Mouse (Mus musculus) liver, embryonic 15.5 days (tissue): ENCODE measurements at regions not wholly inside any gene's neighbourhood (a gene's known extent, or its start where the extent isn't known, plus 50 kb on each side); places are given as distances from the start of the nearest gene placed in this dataset.

Experiments used
- ATAC-seq: fragments of 200-750 bp; cut with Nextera tagmentation; 2 replicates; pipeline ENCODE4 v1.8.0; 2017; ENCODE audit warnings: moderate number of reproducible peaks, mild to moderate bottlenecking, moderate library complexity; ENCODE audit not compliant: insufficient read depth
- H3K27ac ChIP-seq: fragments of 300-500 bp; sonication (generic); replicated peaks from 2 replicates; pipeline ENCODE4 v1.5.1; 2015; ENCODE audit warnings: mild to moderate bottlenecking, inconsistent platforms
- H3K27me3 ChIP-seq: fragments of 300-500 bp; sonication (generic); 2 replicates; pipeline ENCODE4 v1.6.1; 2015; ENCODE audit warnings: mild to moderate bottlenecking, inconsistent platforms
- H3K36me3 ChIP-seq: fragments of 300-500 bp; sonication (generic); replicated peaks from 2 replicates; pipeline ENCODE4 v1.6.1; 2015; ENCODE audit warnings: moderate library complexity, mild to moderate bottlenecking, inconsistent platforms
- H3K4me1 ChIP-seq: fragments of 300-500 bp; sonication (generic); replicated peaks from 2 replicates; pipeline ENCODE4 v1.6.1; 2015; ENCODE audit warnings: inconsistent platforms
- H3K4me2 ChIP-seq: fragments of 300-500 bp; sonication (generic); 2 replicates; pipeline ENCODE4 v1.6.1; 2015; ENCODE audit warnings: moderate library complexity, mild to moderate bottlenecking, inconsistent platforms
- H3K4me3 ChIP-seq: fragments of 300-500 bp; sonication (generic); replicated peaks from 2 replicates; pipeline ENCODE4 v1.5.1; 2015; ENCODE audit warnings: mild to moderate bottlenecking, inconsistent platforms
- H3K9ac ChIP-seq: fragments of 300-500 bp; sonication (generic); 2 replicates; pipeline ENCODE4 v1.6.1; 2015; ENCODE audit warnings: moderate library complexity, mild to moderate bottlenecking, inconsistent platforms
- H3K9me3 ChIP-seq: fragments of 300-500 bp; sonication (generic); replicated peaks from 2 replicates; pipeline ENCODE4 v1.6.1; 2016; ENCODE audit warnings: inconsistent platforms
- WGBS: fragments of 180-500 bp; shearing (Covaris S2); methylation state at CpG from one replicate; pipeline ENCODE4 v1.1.7; 2015; ENCODE audit warnings: mixed read lengths; ENCODE audit not compliant: insufficient replicate concordance; 5-methylcytosine and 5-hydroxymethylcytosine counted together

GRCm38 (mm10) chr3:63638572-63638971, 154.9 kb upstream of the Gm34302 start:
- Histone ChIP-seq H3K4me1 (no peaks in the 10 kb centered on the region), H3K9me3 (no peaks in the 10 kb centered on the region), H3K36me3 (no peaks in the 10 kb centered on the region), H3K27me3 (no peaks in the 10 kb centered on the region), H3K9ac (no peak overlapping the region), H3K4me3 (no peak overlapping the region), H3K27ac (no peak overlapping the region), H3K4me2 (no peak overlapping the region)
- 30% methylated on average over 2 of the region's 2 CpGs for WGBS
- ATAC-seq: no peak

- Histone ChIP-seq H3K36me3 (no peaks in the 10 kb centered on the region), H3K4me3 (no peak overlapping the region), H3K27me3 (no peaks in the 10 kb centered on the region), H3K4me2 (no peak overlapping the region), H3K9ac (no peak overlapping the region), H3K4me1 (no peaks in the 10 kb centered on the region), H3K27ac (no peak overlapping the region), H3K9me3 (no peaks in the 10 kb centered on the region)
- 64% methylated on average over 5 of the region's 5 CpGs for WGBS
- ATAC-seq: no peak
Measured at GRCm38 (mm10) chr3:63637913-63638312, 154.2 kb upstream of the Gm34302 start.

- Histone ChIP-seq H3K4me3 (no peak overlapping the region), H3K27ac (no peak overlapping the region), H3K27me3 (no peaks in the 10 kb centered on the region), H3K9ac (no peak overlapping the region), H3K4me2 (no peak overlapping the region), H3K4me1 (no peaks in the 10 kb centered on the region), H3K36me3 (no peaks in the 10 kb centered on the region), H3K9me3 (no peaks in the 10 kb centered on the region)
- ATAC-seq: no peak
- WGBS: 51% methylated on average over 5 of the region's 5 CpGs
Measured at GRCm38 (mm10) chr3:63627724-63628123, 144.0 kb upstream of the Gm34302 start.

GRCm38 (mm10) chr3:63616127-63616526, 132.4 kb upstream of the Gm34302 start:
- Histone ChIP-seq H3K4me3 (no peak overlapping the region), H3K27ac (no peak overlapping the region), H3K27me3 (no peaks in the 10 kb centered on the region), H3K4me2 (no peak overlapping the region), H3K9ac (no peak overlapping the region), H3K4me1 (no peaks in the 10 kb centered on the region), H3K36me3 (no peaks in the 10 kb centered on the region), H3K9me3 (no peaks in the 10 kb centered on the region)
- no peak for ATAC-seq
- WGBS: 25% methylated on average over 5 of the region's 5 CpGs

GRCm38 (mm10) chr3:63613652-63614051, 130.0 kb upstream of the Gm34302 start:
- WGBS: 48% methylated on average over 1 of the region's 1 CpGs
- Histone ChIP-seq H3K27me3 (no peaks in the 10 kb centered on the region), H3K27ac (no peak overlapping the region), H3K9me3 (no peaks in the 10 kb centered on the region), H3K36me3 (no peaks in the 10 kb centered on the region), H3K4me1 (no peaks in the 10 kb centered on the region), H3K4me2 (no peak overlapping the region), H3K4me3 (no peak overlapping the region), H3K9ac (no peak overlapping the region)
- no peak for ATAC-seq

GRCm38 (mm10) chr3:63612767-63613363, 129.2 kb upstream of the Gm34302 start:
- Histone ChIP-seq H3K27me3 (no peaks in the 10 kb centered on the region), H3K27ac (no peak overlapping the region), H3K4me3 (no peak overlapping the region), H3K36me3 (no peaks in the 10 kb centered on the region), H3K9ac (no peak overlapping the region), H3K4me2 (no peak overlapping the region), H3K4me1 (no peaks in the 10 kb centered on the region), H3K9me3 (no peaks in the 10 kb centered on the region)
- no peak for ATAC-seq
- 52% methylated on average over 3 of the region's 3 CpGs for WGBS

- Histone ChIP-seq H3K9me3 (no peaks in the 10 kb centered on the region), H3K9ac (no peak overlapping the region), H3K4me2 (no peak overlapping the region), H3K27ac (no peak overlapping the region), H3K4me1 (no peaks in the 10 kb centered on the region), H3K4me3 (no peak overlapping the region), H3K27me3 (no peaks in the 10 kb centered on the region), H3K36me3 (no peaks in the 10 kb centered on the region)
- 42% methylated on average over 5 of the region's 5 CpGs for WGBS
- no peak for ATAC-seq
Measured at GRCm38 (mm10) chr3:63610113-63610919, 126.6 kb upstream of the Gm34302 start.

- Histone ChIP-seq H3K27me3 (no peaks in the 10 kb centered on the region), H3K4me2 (0 out of 2 replicates have a peak overlapping the region, but pooled peaks have one; percentile 3), H3K9ac (no peak overlapping the region), H3K9me3 (no peaks in the 10 kb centered on the region), H3K36me3 (no peaks in the 10 kb centered on the region), H3K27ac (no peak overlapping the region), H3K4me3 (no peak overlapping the region), H3K4me1 (no peaks in the 10 kb centered on the region)
- ATAC-seq: no peak
- 17% methylated on average over 17 of the region's 17 CpGs for WGBS
Measured at GRCm38 (mm10) chr3:63609454-63610112, 125.9 kb upstream of the Gm34302 start.

GRCm38 (mm10) chr3:63582717-63583696, 99.3 kb upstream of the Gm34302 start:
- no peaks in the 10 kb centered on the region for H3K4me1 ChIP-seq
- no peak overlapping the region for H3K4me2 ChIP-seq
- no peak overlapping the region for H3K9ac ChIP-seq
- WGBS: 63% methylated on average over 15 of the region's 15 CpGs
- no peak overlapping the region for H3K27ac ChIP-seq
- ATAC-seq: no peak
- no peaks in the 10 kb centered on the region for H3K27me3 ChIP-seq
- H3K4me3 ChIP-seq: no peak overlapping the region
- no peaks in the 10 kb centered on the region for H3K36me3 ChIP-seq
- no peaks in the 10 kb centered on the region for H3K9me3 ChIP-seq

GRCm38 (mm10) chr3:63582180-63582579, 98.5 kb upstream of the Gm34302 start:
- Histone ChIP-seq H3K36me3 (no peaks in the 10 kb centered on the region), H3K4me1 (no peaks in the 10 kb centered on the region), H3K27ac (no peak overlapping the region), H3K27me3 (no peaks in the 10 kb centered on the region), H3K4me3 (no peak overlapping the region), H3K9me3 (no peaks in the 10 kb centered on the region), H3K9ac (no peak overlapping the region), H3K4me2 (no peak overlapping the region)
- 51% methylated on average over 6 of the region's 6 CpGs for WGBS
- no peak for ATAC-seq
